Mouse (Mus musculus) neural tube, embryonic 14.5 days (tissue): Measurements from ENCODE around the gene Klhl3. TPM values are rescaled to one million over a fixed set of nuclear protein-coding genes. Genes with fewer than 3 reads are reported as not detected.

Experiments used
- ATAC-seq: fragments of 200-750 bp; cut with Nextera tagmentation; 2 replicates; pipeline ENCODE4 v1.8.0; 2017; ENCODE audit warnings: low read depth, mild to moderate bottlenecking, moderate TSS enrichment, moderate library complexity
- H3K27ac ChIP-seq: fragments of 300-500 bp; sonication (generic); 2 replicates; pipeline ENCODE4 v1.5.1; 2014; ENCODE audit warnings: low read depth, mild to moderate bottlenecking, control low read depth, low read length, moderate library complexity, mixed read lengths
- H3K27me3 ChIP-seq: fragments of 300-500 bp; sonication (generic); 2 replicates; pipeline ENCODE4 v1.6.1; 2014; ENCODE audit warnings: low read length; ENCODE audit not compliant: control insufficient read depth, insufficient read depth
- H3K36me3 ChIP-seq: fragments of 300-500 bp; sonication (generic); 2 replicates; pipeline ENCODE4 v1.6.1; 2014; ENCODE audit warnings: low read length, mixed read lengths; ENCODE audit not compliant: control insufficient read depth, insufficient read depth
- H3K4me1 ChIP-seq: fragments of 300-500 bp; sonication (generic); 2 replicates; pipeline ENCODE4 v1.6.1; 2014; ENCODE audit warnings: low read length; ENCODE audit not compliant: control insufficient read depth, insufficient read depth
- H3K4me2 ChIP-seq: fragments of 300-500 bp; sonication (generic); 2 replicates; pipeline ENCODE4 v1.6.1; 2014; ENCODE audit warnings: mild to moderate bottlenecking, low read depth, low read length, control low read depth
- H3K4me3 ChIP-seq: fragments of 300-500 bp; sonication (generic); 2 replicates; pipeline ENCODE4 v1.5.1; 2014; ENCODE audit warnings: low read depth, low read length, control low read depth, mixed read lengths
- H3K9ac ChIP-seq: fragments of 300-500 bp; sonication (generic); replicated peaks from 2 replicates; pipeline ENCODE4 v1.6.1; 2014; ENCODE audit warnings: low read depth, mild to moderate bottlenecking, control low read depth, low read length, mixed read lengths
- H3K9me3 ChIP-seq: fragments of 300-500 bp; sonication (generic); 2 replicates; pipeline ENCODE4 v1.6.1; 2016; ENCODE audit warnings: low read length; ENCODE audit not compliant: control insufficient read depth
- WGBS: fragments of 180-500 bp; shearing (Covaris S2); extraction: QIAGEN DNeasy Blood & Tissue Kit; methylation state at CpG from one replicate; pipeline ENCODE4 v1.1.7; 2014; 5-methylcytosine and 5-hydroxymethylcytosine counted together
- polyA plus RNA-seq: library from polyadenylated mRNA; unstranded; fragments of >200 nt; fragmentation: Nextera tagmentation; extraction: Ambion mirVana; gene quantifications from 2 replicates; pipeline ENCODE4 v1.2.1, GENCODE M21; 2014

Gene Klhl3
- polyA plus RNA-seq, 1 experiment from 2014 or later, result 17.6 TPM

DNA sequence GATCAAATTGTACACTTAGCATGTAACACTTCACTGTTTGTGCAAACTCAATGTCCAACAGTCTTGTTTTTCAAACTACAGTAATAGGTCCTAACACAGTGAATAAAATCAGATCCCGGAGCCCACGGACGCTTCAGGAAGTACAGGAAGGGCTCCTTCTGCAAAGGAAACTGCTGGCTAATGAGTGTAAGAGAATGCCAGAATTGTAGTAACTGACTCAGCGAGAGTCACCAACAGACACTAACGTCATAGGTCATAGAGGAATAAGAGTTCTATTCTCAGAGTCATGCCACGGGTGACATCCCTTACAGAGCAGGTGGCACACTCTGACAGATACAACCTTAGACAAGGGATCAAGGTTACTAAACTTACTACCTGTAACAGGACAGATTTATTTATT lies 78.9 kb downstream of the Klhl3 start:
- 90% methylated on average over 6 of the region's 6 CpGs for WGBS
- no peak for ATAC-seq
- H3K9me3 ChIP-seq, result no peaks in the 10 kb centered on the region
- no peak overlapping the region for H3K4me3 ChIP-seq
- no peaks in the 10 kb centered on the region for H3K27me3 ChIP-seq
- H3K27ac ChIP-seq, result no peak overlapping the region
- H3K36me3 ChIP-seq, result no peaks in the 10 kb centered on the region
- no peak overlapping the region for H3K9ac ChIP-seq
- H3K4me2 ChIP-seq, result no peak overlapping the region
- H3K4me1 ChIP-seq, result no peaks in the 10 kb centered on the region

DNA sequence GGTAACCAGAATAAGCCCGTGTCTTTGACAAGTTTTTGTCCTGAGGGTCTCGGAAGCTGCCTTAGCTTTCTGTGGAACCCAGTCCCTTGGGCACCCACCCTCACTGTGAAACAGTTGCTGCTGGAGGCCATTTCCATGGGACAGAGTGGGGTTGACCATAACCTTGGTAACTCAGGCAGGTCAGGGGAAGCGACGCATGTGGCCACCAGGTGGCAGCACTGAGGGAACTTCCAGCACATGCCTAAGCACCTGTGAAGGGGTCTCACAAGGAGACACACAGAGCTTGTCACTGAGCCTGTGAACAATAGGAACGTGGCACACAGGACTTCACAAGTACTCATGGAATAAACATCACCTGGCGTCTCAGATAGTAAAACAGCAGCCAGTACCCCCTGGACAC lies 81.6 kb downstream of the Klhl3 start:
- Histone ChIP-seq H3K36me3 (no peaks in the 10 kb centered on the region), H3K9ac (no peak overlapping the region), H3K9me3 (no peaks in the 10 kb centered on the region), H3K4me2 (no peak overlapping the region), H3K27ac (no peak overlapping the region), H3K27me3 (no peaks in the 10 kb centered on the region), H3K4me1 (no peaks in the 10 kb centered on the region), H3K4me3 (no peak overlapping the region)
- 55% methylated on average over 6 of the region's 6 CpGs for WGBS
- ATAC-seq, result no peak

DNA sequence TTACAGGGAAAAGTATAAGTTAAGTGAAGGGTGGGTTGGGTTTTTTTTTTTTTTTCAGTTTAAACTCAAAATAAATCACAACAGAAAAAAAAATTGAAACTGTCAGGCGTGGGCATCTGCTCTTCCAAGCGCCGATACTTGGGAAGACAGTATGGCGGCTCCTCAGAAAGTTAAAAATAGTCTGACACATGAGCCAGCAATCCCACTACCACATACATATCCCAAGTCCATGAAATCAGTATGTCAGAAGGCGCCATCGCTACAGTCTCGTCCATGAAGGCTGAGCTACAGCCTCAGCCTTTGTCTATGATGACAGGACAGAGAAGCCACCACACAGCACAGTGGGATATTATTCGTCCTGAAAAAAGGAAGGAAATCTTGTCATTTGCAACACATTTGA lies 86.3 kb downstream of the Klhl3 start:
- Histone ChIP-seq H3K9me3 (no peaks in the 10 kb centered on the region), H3K9ac (no peak overlapping the region), H3K4me3 (no peak overlapping the region), H3K36me3 (no peaks in the 10 kb centered on the region), H3K27me3 (no peaks in the 10 kb centered on the region), H3K4me1 (peaks cover 8% of the 10 kb centered on the region; the same call in 1 of the 2 replicates), H3K27ac (no peak overlapping the region), H3K4me2 (no peak overlapping the region)
- ATAC-seq, result no peak
- 87% methylated on average over 8 of the region's 8 CpGs for WGBS

DNA sequence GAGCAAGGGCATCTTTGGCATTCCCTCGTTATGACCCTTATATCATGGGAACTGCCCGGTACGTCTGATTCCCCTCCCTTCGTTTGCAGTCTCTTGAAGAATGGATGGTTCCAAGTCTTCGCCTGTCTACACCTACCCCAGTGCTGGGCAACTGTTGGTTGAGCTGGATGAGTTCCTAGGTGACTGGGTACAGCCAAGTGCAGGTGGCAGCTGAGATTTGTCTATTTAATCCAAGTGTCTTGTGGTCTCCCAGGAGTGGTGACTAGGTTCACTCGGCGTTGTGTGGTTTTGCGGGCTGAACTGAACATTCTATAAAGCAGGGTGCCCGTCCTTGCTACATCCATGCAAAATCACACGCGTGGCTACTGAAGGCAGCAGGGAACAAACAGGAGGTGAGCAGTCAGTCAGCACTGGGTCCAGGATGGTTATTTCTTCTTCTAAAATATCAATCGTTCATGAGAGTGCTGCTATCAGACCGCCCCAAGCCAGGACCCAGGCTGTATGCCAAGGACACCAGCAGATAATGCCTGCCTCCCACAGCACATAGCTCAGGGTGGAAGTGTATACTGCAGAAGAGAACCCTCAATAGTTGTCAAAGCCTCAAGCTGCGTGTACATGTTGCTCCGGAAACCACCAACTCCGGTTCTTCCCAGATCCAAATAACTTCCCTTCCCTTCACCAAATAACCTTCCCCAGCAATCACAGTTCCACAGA lies 87.5 kb downstream of the Klhl3 start:
- WGBS, result 93% methylated on average over 16 of the region's 16 CpGs
- H3K9ac ChIP-seq, result no peak overlapping the region
- no peak overlapping the region for H3K4me2 ChIP-seq
- no peak overlapping the region for H3K4me3 ChIP-seq
- no peaks in the 10 kb centered on the region for H3K36me3 ChIP-seq
- no peaks in the 10 kb centered on the region for H3K9me3 ChIP-seq
- no peak overlapping the region for H3K27ac ChIP-seq
- no peak for ATAC-seq
- no peaks in the 10 kb centered on the region for H3K27me3 ChIP-seq
- peaks cover 8% of the 10 kb centered on the region; the same call in 1 of the 2 replicates for H3K4me1 ChIP-seq

DNA sequence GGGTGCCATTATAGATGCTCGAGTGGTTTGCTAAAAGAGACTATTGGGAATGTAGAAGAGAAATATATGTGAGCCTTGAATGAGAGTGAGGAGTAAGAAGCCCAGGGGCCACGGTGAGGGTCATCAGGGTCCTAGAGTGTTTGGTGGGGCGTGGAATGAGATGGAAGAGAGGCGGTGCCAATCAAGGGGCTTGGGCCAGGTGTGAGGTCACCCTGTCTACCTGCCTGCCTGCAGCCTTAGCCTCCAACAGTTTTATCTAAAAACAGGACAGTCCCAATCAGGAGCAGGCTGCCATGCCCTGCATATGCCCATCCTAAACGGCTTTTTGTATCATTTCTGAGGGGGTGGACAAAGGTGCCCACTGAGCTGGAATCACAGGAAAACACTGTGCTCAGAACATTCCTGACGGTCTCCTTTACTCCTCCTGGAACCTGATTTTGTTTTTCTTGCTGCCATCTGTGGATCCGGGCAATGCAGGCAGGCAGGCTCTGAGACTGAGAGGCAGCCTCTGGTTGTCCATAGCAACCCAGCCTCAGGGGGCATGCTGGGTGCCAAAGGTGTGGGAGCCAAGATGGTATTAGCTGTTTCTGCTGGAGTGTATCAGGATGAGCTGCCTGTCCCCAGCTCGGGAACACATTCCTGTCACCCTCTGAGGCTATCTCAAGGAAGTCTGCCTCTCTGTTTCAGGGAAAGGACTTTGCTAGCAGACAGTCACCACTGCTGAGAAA lies 89.5 kb downstream of the Klhl3 start:
- Histone ChIP-seq H3K9ac (no peak overlapping the region), H3K27me3 (no peaks in the 10 kb centered on the region), H3K4me2 (no peak overlapping the region), H3K9me3 (no peaks in the 10 kb centered on the region), H3K27ac (no peak overlapping the region), H3K4me3 (no peak overlapping the region), H3K36me3 (no peaks in the 10 kb centered on the region), H3K4me1 (peaks cover 8% of the 10 kb centered on the region; the same call in 1 of the 2 replicates)
- no peak for ATAC-seq
- WGBS, result 67% methylated on average over 8 of the region's 8 CpGs

DNA sequence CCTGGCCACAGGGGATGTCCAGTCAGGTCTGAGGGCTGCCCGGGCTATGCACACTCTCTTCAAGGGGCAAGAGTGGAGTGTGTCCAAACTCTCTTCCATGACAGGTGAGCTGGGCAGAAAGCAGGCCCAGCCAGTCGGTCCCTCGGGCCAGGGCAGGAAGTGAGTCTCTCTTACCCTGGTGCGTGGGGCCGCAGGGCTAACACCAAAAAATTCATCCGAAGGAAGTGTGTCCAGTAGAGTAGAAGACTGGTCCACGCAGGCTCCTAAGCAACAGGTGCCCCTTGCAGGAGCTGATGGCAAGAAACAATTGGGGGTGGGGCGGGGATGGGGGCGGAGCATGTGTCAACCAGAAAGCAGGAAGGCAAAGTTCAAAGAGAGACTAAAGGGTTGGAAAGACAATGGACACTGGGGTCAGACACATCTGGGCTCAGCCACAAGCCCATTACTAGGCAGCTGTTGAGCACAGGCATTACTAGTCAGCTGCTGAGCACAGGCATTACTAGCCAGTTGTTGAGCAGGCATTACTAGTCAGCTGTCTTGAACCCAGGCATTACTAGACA lies 90.3 kb downstream of the Klhl3 start:
- H3K36me3 ChIP-seq, result 0 out of 2 replicates have a peak, but pooled peaks cover 3% of the 10 kb centered on the region
- ATAC-seq, result no peak
- H3K4me3 ChIP-seq, result no peak overlapping the region
- WGBS, result 69% methylated on average over 9 of the region's 9 CpGs
- no peak overlapping the region for H3K4me2 ChIP-seq
- no peak overlapping the region for H3K9ac ChIP-seq
- no peaks in the 10 kb centered on the region for H3K27me3 ChIP-seq
- no peak overlapping the region for H3K27ac ChIP-seq
- peaks cover 8% of the 10 kb centered on the region; the same call in 1 of the 2 replicates for H3K4me1 ChIP-seq
- no peaks in the 10 kb centered on the region for H3K9me3 ChIP-seq

DNA sequence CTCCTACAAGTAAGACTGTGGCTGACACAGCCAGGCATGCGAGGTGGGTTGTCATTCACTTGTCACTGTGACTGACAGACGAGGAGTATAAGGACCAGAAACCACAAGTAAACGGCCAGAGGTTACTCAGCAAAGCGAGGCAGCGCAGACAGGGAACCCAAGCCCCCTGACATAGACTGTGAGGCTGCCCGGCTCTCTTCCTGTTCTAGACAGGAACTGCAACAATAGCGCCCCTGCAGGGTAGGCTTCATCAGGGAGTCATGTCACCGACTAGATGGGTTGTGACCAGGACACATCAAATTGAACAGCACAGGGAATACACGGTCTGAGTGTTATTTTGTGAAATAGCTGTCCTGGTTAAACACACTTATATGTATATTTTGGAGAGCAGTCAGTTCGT lies 93.0 kb downstream of the Klhl3 start:
- Histone ChIP-seq H3K27ac (no peak overlapping the region), H3K4me3 (no peak overlapping the region), H3K36me3 (0 out of 2 replicates have a peak, but pooled peaks cover 3% of the 10 kb centered on the region), H3K4me1 (peaks cover 8% of the 10 kb centered on the region; the same call in 1 of the 2 replicates), H3K9ac (no peak overlapping the region), H3K27me3 (no peaks in the 10 kb centered on the region), H3K9me3 (no peaks in the 10 kb centered on the region), H3K4me2 (no peak overlapping the region)
- ATAC-seq, result no peak
- WGBS, result 90% methylated on average over 10 of the region's 10 CpGs

DNA sequence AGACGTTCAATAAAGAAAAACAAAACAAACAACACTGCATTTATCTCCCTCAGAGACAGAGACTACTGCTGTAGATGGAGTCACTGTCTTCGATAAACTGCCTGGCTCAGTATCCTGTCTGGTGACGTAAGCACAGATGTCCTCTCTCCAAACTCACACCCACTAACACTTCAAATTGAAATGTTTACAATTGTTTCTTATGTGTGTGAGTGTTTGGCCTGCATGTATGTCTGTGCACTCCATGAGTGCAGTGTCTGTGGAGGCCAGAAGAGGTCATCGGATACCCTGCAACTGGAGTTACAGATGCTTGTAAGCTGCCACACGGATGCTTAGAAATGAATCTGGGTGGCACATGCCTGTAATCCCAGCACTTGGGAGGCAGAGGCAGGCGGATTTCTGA lies 96.1 kb downstream of the Klhl3 start:
- Histone ChIP-seq H3K9ac (no peak overlapping the region), H3K4me1 (no peaks in the 10 kb centered on the region), H3K9me3 (no peaks in the 10 kb centered on the region), H3K4me3 (no peak overlapping the region), H3K36me3 (0 out of 2 replicates have a peak, but pooled peaks cover 3% of the 10 kb centered on the region), H3K27me3 (no peaks in the 10 kb centered on the region), H3K27ac (no peak overlapping the region), H3K4me2 (no peak overlapping the region)
- no peak for ATAC-seq
- WGBS, result 81% methylated on average over 6 of the region's 6 CpGs
